Mouse (Mus musculus) erythroblast, adult 5-6 weeks (primary cell): Measurements from ENCODE around the gene Tbc1d2. TPM values are rescaled to one million over a fixed set of nuclear protein-coding genes. Genes with fewer than 3 reads are reported as not detected.
"Not testable (repeated sequence)": the region's sequence is repeated elsewhere in the genome, so short reads cannot be mapped to it uniquely, and the experiment has no call there.

ENCODE experiments used
- ATAC-seq: replicated peaks from 2 replicates; pipeline ENCODE4 v1.8.0; 2016; ENCODE audit warnings: moderate number of reproducible peaks, mild to moderate bottlenecking, moderate TSS enrichment, inconsistent platforms; ENCODE audit not compliant: poor library complexity, low FRiP score, severe bottlenecking
- total RNA-seq, 2 experiments: library from RNA; stranded (forward) in 1 of 2; stranded (reverse) in 1 of 2; fragments of 150-400 nt in 1 of 2; fragments of 200-764, 138-1000 nt in 1 of 2; gene quantifications; 2 replicates each; pipeline versions ENCODE4 v1.2.3 to v1.2.4; 2015 to 2017; ENCODE audit warnings: low replicate concordance in 2 of 2

Tbc1d2 gene
- total RNA-seq, 2 experiments from 2014 or later = 1.5 to 3.2 TPM

- no peak for ATAC-seq
Measured at GRCm38 (mm10) chr4:46585041-46585810, 64.8 kb downstream of the Tbc1d2 start.

- not testable (repeated sequence) for ATAC-seq
Measured at GRCm38 (mm10) chr4:46584536-46584935, 65.5 kb downstream of the Tbc1d2 start.

- not testable (repeated sequence) for ATAC-seq
Measured at GRCm38 (mm10) chr4:46584084-46584483, 65.9 kb downstream of the Tbc1d2 start.

GRCm38 (mm10) chr4:46582024-46582423 lies 68.0 kb downstream of the Tbc1d2 start:
- not testable (repeated sequence) for ATAC-seq

GRCm38 (mm10) chr4:46581577-46581976 lies 68.4 kb downstream of the Tbc1d2 start:
- not testable (repeated sequence) for ATAC-seq

GRCm38 (mm10) chr4:46580799-46581243 lies 69.2 kb downstream of the Tbc1d2 start:
- not testable (repeated sequence) for ATAC-seq

GRCm38 (mm10) chr4:46578796-46579346 lies 71.1 kb downstream of the Tbc1d2 start:
- ATAC-seq = not testable (repeated sequence)

GRCm38 (mm10) chr4:46578228-46578627 lies 71.8 kb downstream of the Tbc1d2 start:
- ATAC-seq = no peak

- not testable (repeated sequence) for ATAC-seq
Measured at GRCm38 (mm10) chr4:46575509-46576284, 74.3 kb downstream of the Tbc1d2 start.

- no peak for ATAC-seq
Measured at GRCm38 (mm10) chr4:46574841-46575240, 75.2 kb downstream of the Tbc1d2 start.

- no peak; the same call in 1 of the 2 replicates for ATAC-seq
Measured at GRCm38 (mm10) chr4:46574024-46574753, 75.8 kb downstream of the Tbc1d2 start.

GRCm38 (mm10) chr4:46572616-46573015 lies 77.4 kb downstream of the Tbc1d2 start:
- no peak for ATAC-seq

GRCm38 (mm10) chr4:46571744-46572143 lies 78.3 kb downstream of the Tbc1d2 start:
- ATAC-seq = no peak

GRCm38 (mm10) chr4:46569671-46570070 lies 80.3 kb downstream of the Tbc1d2 start:
- no peak for ATAC-seq

- ATAC-seq = no peak
Measured at GRCm38 (mm10) chr4:46568169-46568568, 81.8 kb downstream of the Tbc1d2 start.

GRCm38 (mm10) chr4:46566931-46567671 lies 82.9 kb downstream of the Tbc1d2 start:
- ATAC-seq = no peak

- ATAC-seq = no peak
Measured at GRCm38 (mm10) chr4:46565393-46565955, 84.5 kb downstream of the Tbc1d2 start.

- ATAC-seq = no peak
Measured at GRCm38 (mm10) chr4:46564247-46564646, 85.8 kb downstream of the Tbc1d2 start.

GRCm38 (mm10) chr4:46563847-46564246 lies 86.2 kb downstream of the Tbc1d2 start:
- ATAC-seq = peak; percentile 67
